Mouse (Mus musculus): ENCODE measurements at regions not wholly inside any gene's neighbourhood (a gene's known extent, or its start where the extent isn't known, plus 50 kb on each side); places are given as distances from the start of the nearest gene placed in this dataset.

- 32% methylated on average over 5 of the region's 5 CpGs for WGBS
- TF ChIP-seq EP300 (IDR thresholded peaks at IDR 0.05) (no peak), CTCF (IDR thresholded peaks at IDR 0.05) (no peak)
- Histone ChIP-seq H3K4me3 (ENCODE audit: low read depth, low read length) (no peak overlapping the region), H3K4me1 (ENCODE audit: insufficient read depth, low read depth, low read length) (no peaks in the 10 kb centered on the region), H3K9ac (replicated peaks; ENCODE audit: low read depth) (no peak overlapping the region), H3K9me3 (ENCODE audit: low read length) (no peaks in the 10 kb centered on the region), H3K4me2 (replicated peaks; ENCODE audit: low read depth, low read length) (no peak overlapping the region), H3K36me3 (ENCODE audit: insufficient read depth, low read length) (no peaks in the 10 kb centered on the region), H3K27ac (ENCODE audit: low read length) (no peak overlapping the region), H3K27me3 (replicated peaks; ENCODE audit: insufficient read depth, low read length) (no peaks in the 10 kb centered on the region)
- DNase-seq (ENCODE audit: low spot score) (peak; percentile 12), ATAC-seq (peak; percentile 62)
Measured at GRCm38 (mm10) chr3:83694505-83694904, 71.6 kb upstream of the Sfrp2 start.

- H3K27me3 ChIP-seq (replicated peaks; ENCODE audit: insufficient read depth, low read length): no peaks in the 10 kb centered on the region
- peak; percentile 29 for DNase-seq (ENCODE audit: low spot score)
- peak; percentile 17; the same call in 1 of the 2 replicates for ATAC-seq
- H3K27ac ChIP-seq (ENCODE audit: low read length): no peak overlapping the region
- no peaks in the 10 kb centered on the region for H3K4me1 ChIP-seq (ENCODE audit: insufficient read depth, low read depth, low read length)
- H3K36me3 ChIP-seq (ENCODE audit: insufficient read depth, low read length): no peaks in the 10 kb centered on the region
- no peak overlapping the region for H3K4me3 ChIP-seq (ENCODE audit: low read depth, low read length)
- 66% methylated on average over 3 of the region's 3 CpGs for WGBS
- no peak for TF ChIP-seq EP300 (IDR thresholded peaks at IDR 0.05)
- TF ChIP-seq CTCF (IDR thresholded peaks at IDR 0.05): no peak
- no peak overlapping the region for H3K9ac ChIP-seq (replicated peaks; ENCODE audit: low read depth)
- no peak overlapping the region for H3K4me2 ChIP-seq (replicated peaks; ENCODE audit: low read depth, low read length)
- H3K9me3 ChIP-seq (ENCODE audit: low read length): no peaks in the 10 kb centered on the region
Measured at GRCm38 (mm10) chr3:83699751-83700150, 66.4 kb upstream of the Sfrp2 start.

- DNase-seq (ENCODE audit: low spot score): peak; percentile 35
- TF ChIP-seq CTCF (IDR thresholded peaks at IDR 0.05) (peak; percentile 79), EP300 (IDR thresholded peaks at IDR 0.05) (no peak)
- ATAC-seq: no peak
- no peak overlapping the region for H3K9ac ChIP-seq (replicated peaks; ENCODE audit: low read depth)
- no peak overlapping the region for H3K4me3 ChIP-seq (ENCODE audit: low read depth, low read length)
- H3K4me1 ChIP-seq (ENCODE audit: insufficient read depth, low read depth, low read length): no peaks in the 10 kb centered on the region
- WGBS: 70% methylated on average over 1 of the region's 1 CpGs
- no peaks in the 10 kb centered on the region for H3K27me3 ChIP-seq (replicated peaks; ENCODE audit: insufficient read depth, low read length)
- H3K4me2 ChIP-seq (replicated peaks; ENCODE audit: low read depth, low read length): no peak overlapping the region
- H3K36me3 ChIP-seq (ENCODE audit: insufficient read depth, low read length): no peaks in the 10 kb centered on the region
- H3K27ac ChIP-seq (ENCODE audit: low read length): no peak overlapping the region
- no peaks in the 10 kb centered on the region for H3K9me3 ChIP-seq (ENCODE audit: low read length)
Measured at GRCm38 (mm10) chr3:83701075-83701474, 65.0 kb upstream of the Sfrp2 start.

- no peak for DNase-seq (ENCODE audit: low spot score)
- no peaks in the 10 kb centered on the region for H3K4me1 ChIP-seq (ENCODE audit: insufficient read depth, low read depth, low read length)
- H3K27me3 ChIP-seq (replicated peaks; ENCODE audit: insufficient read depth, low read length): no peaks in the 10 kb centered on the region
- no peaks in the 10 kb centered on the region for H3K9me3 ChIP-seq (ENCODE audit: low read length)
- no peak overlapping the region for H3K9ac ChIP-seq (replicated peaks; ENCODE audit: low read depth)
- WGBS: 84% methylated on average over 11 of the region's 11 CpGs
- TF ChIP-seq EP300 (IDR thresholded peaks at IDR 0.05) (no peak), CTCF (IDR thresholded peaks at IDR 0.05) (no peak)
- H3K36me3 ChIP-seq (ENCODE audit: insufficient read depth, low read length): no peaks in the 10 kb centered on the region
- no peak overlapping the region for H3K27ac ChIP-seq (ENCODE audit: low read length)
- H3K4me3 ChIP-seq (ENCODE audit: low read depth, low read length): no peak overlapping the region
- no peak overlapping the region for H3K4me2 ChIP-seq (replicated peaks; ENCODE audit: low read depth, low read length)
- ATAC-seq: no peak
Measured at GRCm38 (mm10) chr3:83704559-83704958, 61.6 kb upstream of the Sfrp2 start.

- Histone ChIP-seq H3K4me2 (replicated peaks; ENCODE audit: low read depth, low read length) (no peak overlapping the region), H3K4me3 (ENCODE audit: low read depth, low read length) (no peak overlapping the region), H3K9ac (replicated peaks; ENCODE audit: low read depth) (no peak overlapping the region), H3K9me3 (ENCODE audit: low read length) (no peaks in the 10 kb centered on the region), H3K27ac (ENCODE audit: low read length) (no peak overlapping the region), H3K4me1 (ENCODE audit: insufficient read depth, low read depth, low read length) (no peaks in the 10 kb centered on the region), H3K27me3 (replicated peaks; ENCODE audit: insufficient read depth, low read length) (no peaks in the 10 kb centered on the region), H3K36me3 (ENCODE audit: insufficient read depth, low read length) (no peaks in the 10 kb centered on the region)
- no peak for ATAC-seq
- TF ChIP-seq EP300 (IDR thresholded peaks at IDR 0.05) (no peak), CTCF (IDR thresholded peaks at IDR 0.05) (no peak)
- 96% methylated on average over 6 of the region's 6 CpGs for WGBS
- DNase-seq (ENCODE audit: low spot score): no peak
Measured at GRCm38 (mm10) chr3:83705253-83705652, 60.9 kb upstream of the Sfrp2 start.

GRCm38 (mm10) chr3:83706531-83707243 lies 59.4 kb upstream of the Sfrp2 start:
- TF ChIP-seq EP300 (IDR thresholded peaks at IDR 0.05): peak; percentile 89
- TF ChIP-seq CTCF (IDR thresholded peaks at IDR 0.05): peak; percentile 58
- H3K4me1 ChIP-seq (ENCODE audit: insufficient read depth, low read depth, low read length): no peaks in the 10 kb centered on the region
- H3K9ac ChIP-seq (replicated peaks; ENCODE audit: low read depth): no peak overlapping the region
- peak; percentile 68 for DNase-seq (ENCODE audit: low spot score)
- no peak overlapping the region for H3K4me3 ChIP-seq (ENCODE audit: low read depth, low read length)
- H3K36me3 ChIP-seq (ENCODE audit: insufficient read depth, low read length): no peaks in the 10 kb centered on the region
- WGBS: 34% methylated on average over 13 of the region's 13 CpGs
- 0 out of 2 replicates have a peak overlapping the region, but pooled peaks have one; percentile 5 for H3K27ac ChIP-seq (ENCODE audit: low read length)
- peak; percentile 80 for ATAC-seq
- no peak overlapping the region for H3K4me2 ChIP-seq (replicated peaks; ENCODE audit: low read depth, low read length)
- H3K27me3 ChIP-seq (replicated peaks; ENCODE audit: insufficient read depth, low read length): no peaks in the 10 kb centered on the region
- H3K9me3 ChIP-seq (ENCODE audit: low read length): no peaks in the 10 kb centered on the region

Data from lung, postnatal 0 days (tissue).